Mouse (Mus musculus) right cerebral cortex, postnatal 4 days (tissue): ENCODE data around the gene Plce1.

Source experiments
- DNase-seq: peaks from one replicate; pipeline ENCODE4 v3.0.0-alpha.2; 2022

Plce1 gene

GRCm38 (mm10) chr19:38480731-38481621, at the start of gene Plce1:
TSS of gene Plce1 (plus strand) at chr19:38481109.
- DNase-seq, result peak; percentile 25

DNA sequence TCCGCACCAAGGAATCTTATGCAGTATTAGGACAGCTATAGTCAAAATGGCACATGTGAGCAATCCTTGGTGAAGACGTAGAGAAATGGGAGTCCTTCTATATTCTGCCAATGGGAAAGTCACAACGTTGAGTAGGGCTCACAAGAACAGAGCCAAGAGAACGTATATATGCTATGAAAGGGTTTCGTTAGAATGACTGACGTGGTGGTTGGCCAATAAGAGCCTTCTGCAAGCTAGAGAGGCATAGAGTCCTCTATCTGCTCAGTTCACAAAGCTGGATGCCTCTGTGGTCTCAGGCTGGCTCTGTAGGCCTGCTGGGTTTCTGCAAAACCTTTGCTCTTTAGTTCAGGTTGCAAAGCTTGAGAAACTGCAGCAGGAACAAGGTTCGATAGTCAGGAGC, 49.6 kb upstream of the Plce1 start:
- no peak for DNase-seq

- no peak for DNase-seq
Observed at GRCm38 (mm10) chr19:38432021-38432420, 48.9 kb upstream of the Plce1 start.

GRCm38 (mm10) chr19:38433381-38433780, 47.5 kb upstream of the Plce1 start:
- no peak for DNase-seq

- DNase-seq, result no peak
Observed at GRCm38 (mm10) chr19:38435221-38435620, 45.7 kb upstream of the Plce1 start.

DNA sequence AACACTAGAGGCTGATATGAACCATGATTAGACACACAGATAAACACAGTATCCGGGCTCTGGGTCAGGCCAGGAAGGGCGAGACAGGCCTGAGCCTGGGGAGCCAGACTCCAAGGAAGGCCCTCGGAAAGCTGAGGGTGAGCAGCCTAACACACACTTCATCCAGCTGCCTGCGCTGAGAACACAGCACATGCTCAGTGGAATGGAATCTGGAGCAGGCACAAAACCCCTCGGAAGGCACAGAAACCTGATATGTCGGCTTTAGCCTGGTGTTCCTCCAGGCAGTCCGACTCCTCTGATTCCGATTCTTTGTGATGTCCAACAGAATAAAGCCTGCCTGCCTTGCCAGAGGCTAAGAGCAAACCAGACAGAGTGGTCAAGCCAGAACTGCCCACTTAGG, 39.0 kb upstream of the Plce1 start:
- no peak for DNase-seq

DNA sequence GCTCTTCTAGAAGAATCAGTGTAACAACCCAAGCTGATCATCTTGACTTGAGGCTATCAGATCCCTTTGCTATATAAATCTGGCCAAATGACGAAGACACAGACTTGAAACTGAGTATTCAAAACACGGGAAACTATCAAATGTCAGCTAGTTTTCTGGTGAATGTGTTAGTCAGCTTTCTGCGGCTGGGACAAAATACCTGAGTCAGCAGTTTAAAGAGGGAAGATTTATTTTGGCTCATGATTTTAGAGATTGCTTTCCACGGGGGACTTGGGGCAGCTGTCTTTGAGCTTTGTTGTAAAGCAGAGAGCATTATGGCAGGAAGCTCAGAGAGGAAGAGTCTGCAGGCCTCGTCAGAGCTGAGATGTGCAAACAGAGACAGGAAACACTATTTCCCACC, 35.2 kb upstream of the Plce1 start:
- no peak for DNase-seq

GRCm38 (mm10) chr19:38455228-38455627, 25.7 kb upstream of the Plce1 start:
- no peak for DNase-seq

- DNase-seq, result no peak
Observed at GRCm38 (mm10) chr19:38458996-38459395, 21.9 kb upstream of the Plce1 start.

DNA sequence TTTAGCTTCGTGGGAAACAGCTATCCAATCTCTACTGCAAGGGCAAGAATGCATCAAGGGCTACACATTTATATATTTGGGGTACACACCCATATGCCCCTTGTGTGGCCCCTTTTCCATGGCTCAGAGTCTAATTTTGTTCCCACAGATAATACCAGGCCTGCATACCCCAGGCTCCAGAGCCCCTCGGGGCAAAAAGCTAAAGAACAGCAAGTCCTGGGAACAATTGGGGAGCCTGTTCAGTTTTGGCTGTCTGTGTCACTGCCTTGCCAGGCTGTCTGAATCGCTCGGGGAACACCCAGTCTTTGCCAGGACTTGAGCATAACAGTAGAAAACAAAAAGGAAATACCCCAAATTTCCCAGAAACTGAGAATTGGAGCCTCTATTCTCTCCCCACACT, 20.2 kb upstream of the Plce1 start:
- DNase-seq, result no peak

DNA sequence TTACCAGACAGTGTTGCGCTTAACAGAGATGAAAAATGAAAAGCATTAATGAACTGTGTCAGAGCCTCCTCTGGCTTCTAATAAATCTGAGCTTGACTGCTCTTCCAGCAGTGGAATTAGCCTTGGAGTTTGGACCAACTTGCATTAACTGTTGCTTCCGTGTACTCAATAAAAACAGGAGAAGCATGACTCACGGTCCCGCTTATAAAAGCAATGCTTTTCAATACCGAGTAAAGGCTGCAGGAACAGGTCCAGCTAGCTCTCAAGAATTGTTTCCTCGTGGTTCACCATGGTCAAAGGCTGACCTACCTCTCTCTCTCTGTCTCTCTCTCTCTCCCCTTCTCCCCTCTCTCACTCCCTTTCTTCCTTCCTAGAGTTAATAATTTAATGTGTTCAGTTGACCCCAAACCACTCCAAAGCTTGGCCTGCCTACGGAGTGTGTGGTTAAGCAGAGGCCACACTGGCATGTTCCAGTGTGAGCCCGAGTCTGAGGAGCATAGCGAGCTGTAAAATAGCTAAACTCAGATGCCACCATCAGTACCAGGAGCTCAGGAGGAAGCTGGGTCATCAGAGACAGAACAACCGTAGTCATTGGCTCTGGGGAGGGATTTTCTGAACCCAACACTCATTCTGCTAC, 10.5 kb upstream of the Plce1 start:
- DNase-seq, result no peak

- no peak for DNase-seq
Observed at GRCm38 (mm10) chr19:38475394-38475793, 5.5 kb upstream of the Plce1 start.

DNA sequence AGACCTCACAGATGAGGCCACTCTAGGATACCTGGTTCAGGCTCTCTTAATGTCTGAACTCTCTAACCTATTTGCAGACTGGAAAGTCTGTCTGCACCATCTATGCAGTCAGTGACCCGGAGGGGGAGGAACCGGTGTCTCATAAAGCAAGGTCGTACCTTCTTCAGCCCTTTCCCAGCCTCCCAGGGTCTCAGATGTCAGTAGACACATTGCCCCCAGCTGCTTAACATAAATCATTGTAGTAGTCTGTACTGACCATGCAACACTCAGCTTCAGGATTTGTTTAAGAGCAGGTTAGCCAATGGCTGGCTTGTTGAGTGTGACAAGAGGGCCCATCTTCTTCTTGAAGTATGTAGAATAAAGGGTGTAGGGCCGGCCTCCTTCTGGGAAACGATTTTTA, 2.6 kb upstream of the Plce1 start:
- no peak for DNase-seq

GRCm38 (mm10) chr19:38478948-38479347, 2.0 kb upstream of the Plce1 start:
- DNase-seq, result no peak

GRCm38 (mm10) chr19:38479473-38479872, 1.4 kb upstream of the Plce1 start:
- no peak for DNase-seq

GRCm38 (mm10) chr19:38480156-38480720, 671 bp upstream of the Plce1 start:
- no peak for DNase-seq

DNA sequence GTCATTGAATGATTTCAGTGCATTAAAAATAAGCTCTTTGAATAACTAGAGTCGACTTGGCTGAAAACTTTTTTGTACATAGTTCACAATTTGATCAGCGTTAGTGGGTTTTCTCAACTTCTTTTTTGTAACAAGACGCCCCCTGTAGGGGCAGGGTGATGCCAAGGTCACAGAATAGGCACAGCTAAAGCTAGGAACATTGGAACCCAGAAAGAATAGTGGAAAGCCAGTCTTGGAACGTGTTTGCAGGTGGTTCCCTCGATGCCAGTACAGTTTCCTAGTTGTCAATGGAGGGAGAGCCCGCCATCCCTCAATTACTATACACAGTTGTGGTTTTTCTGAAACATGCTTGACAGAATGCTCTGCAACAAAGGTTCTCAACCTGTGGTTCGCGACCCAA, 997 bp downstream of the Plce1 start:
- DNase-seq, result no peak

DNA sequence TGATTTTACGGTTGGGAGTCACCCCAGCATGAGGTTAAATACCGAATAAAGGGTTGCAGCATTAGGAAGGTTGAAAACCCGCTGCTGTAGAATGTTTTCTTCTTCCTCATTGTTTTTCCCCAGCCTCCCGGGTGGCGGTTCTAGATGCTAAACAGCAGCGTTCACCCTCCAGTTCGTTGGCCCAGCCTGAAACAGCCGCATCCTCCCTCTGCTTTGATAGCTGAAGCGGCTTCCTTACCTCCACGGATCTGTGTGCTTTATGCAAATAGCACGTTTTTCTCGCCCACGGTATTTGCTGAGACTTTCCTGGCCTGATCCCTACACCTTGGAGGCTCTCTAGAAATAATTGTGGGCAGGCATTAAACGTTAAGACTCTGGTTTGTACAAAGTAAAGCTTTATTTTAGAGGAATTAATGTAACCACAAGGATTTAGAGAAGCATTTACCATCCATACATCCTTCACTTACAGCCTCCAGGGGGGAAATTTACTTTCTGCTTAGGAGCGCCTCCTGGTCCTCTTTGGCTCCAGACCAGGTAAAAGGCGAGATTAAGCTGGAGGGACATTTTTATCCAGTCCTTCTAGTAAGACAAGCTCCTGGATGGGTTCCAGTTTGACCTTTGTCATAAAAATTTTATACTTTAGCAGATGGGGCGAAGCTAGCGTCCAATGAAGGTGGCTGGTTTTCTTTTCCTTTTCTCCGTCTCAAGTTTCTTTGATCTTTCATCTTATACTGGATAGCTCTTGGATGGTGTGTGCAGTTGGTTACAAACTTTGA, 1.7 kb downstream of the Plce1 start:
- DNase-seq, result no peak

GRCm38 (mm10) chr19:38485779-38486555, 5.1 kb downstream of the Plce1 start:
- no peak for DNase-seq

DNA sequence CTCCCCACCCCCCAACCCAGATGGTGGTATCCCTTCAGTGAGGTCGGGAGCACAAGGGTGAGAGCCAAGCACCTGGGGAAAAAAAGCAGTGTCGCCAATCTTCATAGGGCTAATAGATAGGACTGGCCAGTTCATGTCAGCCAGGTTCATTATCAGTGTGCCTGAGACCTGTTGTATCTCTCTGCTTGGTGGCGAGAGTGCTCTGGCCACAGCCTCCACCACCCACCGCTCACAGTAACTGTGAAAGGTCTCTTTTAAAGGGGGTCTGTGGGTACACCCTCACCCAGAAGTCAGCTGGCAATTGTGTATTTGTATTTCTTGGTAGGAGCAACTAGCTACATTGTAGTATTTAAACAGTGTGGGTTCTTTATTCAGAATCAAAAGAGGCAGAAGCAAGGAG, 6.6 kb downstream of the Plce1 start:
- DNase-seq, result no peak

DNA sequence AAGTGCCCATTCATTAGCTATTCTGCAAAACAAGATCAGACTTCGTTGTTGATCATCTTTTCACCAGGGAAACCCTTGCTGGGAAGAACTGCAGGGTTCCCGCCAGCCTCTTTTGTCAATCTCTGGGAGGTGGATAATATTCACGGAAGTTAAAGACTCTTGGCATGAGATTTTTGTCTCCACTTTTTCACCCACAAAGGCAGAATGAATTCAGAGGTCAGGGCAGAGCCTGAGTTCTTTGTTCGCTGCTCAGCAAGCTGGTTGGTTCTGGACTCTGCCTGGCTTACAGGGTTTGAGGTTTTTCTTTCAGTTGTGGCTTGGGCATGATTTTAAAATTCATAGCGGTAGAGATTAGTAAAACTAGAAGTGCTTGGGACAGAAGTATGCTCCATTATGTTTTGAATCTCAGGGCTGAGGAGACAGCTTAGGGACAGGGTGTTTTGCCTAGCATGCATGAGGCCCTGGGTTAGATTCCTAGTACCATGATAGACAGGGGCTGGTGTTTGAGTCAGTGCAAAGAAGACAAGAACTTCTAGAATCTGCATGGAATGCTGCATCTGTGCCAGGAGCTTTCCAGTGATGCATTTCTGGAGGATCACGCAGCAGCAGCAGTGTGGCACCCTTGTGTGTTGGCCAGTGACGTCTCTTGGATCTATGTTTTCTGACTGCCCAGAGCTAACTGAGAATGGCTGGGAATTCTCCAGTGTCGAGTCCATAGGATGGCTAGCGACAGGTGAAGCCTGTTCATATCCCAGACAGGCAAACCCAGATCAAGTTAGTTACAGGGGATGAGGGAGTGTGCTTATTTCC, 7.4 kb downstream of the Plce1 start:
- no peak for DNase-seq

GRCm38 (mm10) chr19:38498233-38498632, 17.3 kb downstream of the Plce1 start:
- no peak for DNase-seq
